Mouse (Mus musculus): Measurements from ENCODE around the gene Shld2.

Shld2 gene

DNA sequence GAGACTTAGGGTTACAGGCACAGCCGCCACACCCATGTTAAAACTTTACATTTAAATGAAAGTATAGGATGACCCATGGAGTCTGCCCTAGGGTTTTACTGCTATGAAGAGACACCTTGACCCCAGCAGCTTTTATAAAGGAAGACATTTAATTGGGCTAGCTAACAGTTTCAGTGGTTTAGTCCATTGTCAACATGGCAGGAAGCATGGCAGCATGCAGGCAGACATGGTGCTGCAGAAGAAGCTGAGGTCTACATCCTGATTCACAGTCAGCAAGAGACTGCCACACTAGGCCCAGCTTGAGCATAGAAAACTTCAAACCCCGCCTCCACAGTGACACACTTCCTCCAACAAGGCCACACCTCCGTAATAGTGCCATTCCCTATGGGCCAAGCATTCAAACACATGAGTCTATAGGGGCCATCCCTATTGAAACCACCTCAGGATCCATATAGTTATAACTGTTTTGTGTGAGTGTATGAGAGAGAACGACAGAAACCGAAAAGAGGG is 13.3 kb upstream of the Shld2 start:
- in situ Hi-C loops (cut with MboI, MseI), result no loop called here

GRCm38 (mm10) chr14:34318113-34318512 is 7.8 kb upstream of the Shld2 start:
- in situ Hi-C loops (cut with MboI, MseI), result loop anchor here (10.0 kb wide), 1 partner anchor 873 kb away; the partner anchor contains the start of gene Mapk8

GRCm38 (mm10) chr14:34317431-34317830 is 7.1 kb upstream of the Shld2 start:
- in situ Hi-C loops (cut with MboI, MseI), result loop anchor here (10.0 kb wide), 1 partner anchor 873 kb away; the partner anchor contains the start of gene Mapk8

- in situ Hi-C loops (cut with MboI, MseI), result loop anchor here (10.0 kb wide), 1 partner anchor 872 kb away; the partner anchor contains the start of gene Mapk8
Measured at GRCm38 (mm10) chr14:34316346-34316745, 6.1 kb upstream of the Shld2 start.

- in situ Hi-C loops (cut with MboI, MseI), result loop anchor here (10.0 kb wide), 1 partner anchor 870 kb away; the partner anchor contains the start of gene Mapk8
Measured at GRCm38 (mm10) chr14:34314796-34315195, 4.5 kb upstream of the Shld2 start.

DNA sequence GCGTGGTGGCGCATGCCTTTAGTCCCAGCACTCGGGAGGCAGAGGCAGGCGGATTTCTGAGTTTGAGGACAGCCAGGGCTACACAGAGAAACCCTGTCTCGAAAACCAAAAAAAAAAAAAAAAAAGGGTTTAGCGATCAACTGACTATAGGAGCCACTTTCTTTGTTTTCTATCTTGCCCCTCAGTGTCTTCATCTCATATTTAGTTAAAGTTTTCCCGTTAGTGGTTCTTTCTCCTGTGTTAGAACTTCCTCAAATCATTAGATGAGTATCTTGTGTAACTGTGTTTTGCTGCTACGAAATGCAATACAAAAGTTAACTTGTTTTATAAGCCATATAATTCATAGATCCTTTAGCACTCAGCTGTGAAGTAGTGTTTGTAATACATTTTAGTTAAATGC is 4.1 kb upstream of the Shld2 start:
- in situ Hi-C loops (cut with MboI, MseI), result loop anchor here (10.0 kb wide), 1 partner anchor 870 kb away; the partner anchor contains the start of gene Mapk8

- in situ Hi-C loops (cut with MboI, MseI), result loop anchor here (10.0 kb wide), 1 partner anchor 869 kb away; the partner anchor contains the start of gene Mapk8
Measured at GRCm38 (mm10) chr14:34313612-34314011, 3.3 kb upstream of the Shld2 start.

DNA sequence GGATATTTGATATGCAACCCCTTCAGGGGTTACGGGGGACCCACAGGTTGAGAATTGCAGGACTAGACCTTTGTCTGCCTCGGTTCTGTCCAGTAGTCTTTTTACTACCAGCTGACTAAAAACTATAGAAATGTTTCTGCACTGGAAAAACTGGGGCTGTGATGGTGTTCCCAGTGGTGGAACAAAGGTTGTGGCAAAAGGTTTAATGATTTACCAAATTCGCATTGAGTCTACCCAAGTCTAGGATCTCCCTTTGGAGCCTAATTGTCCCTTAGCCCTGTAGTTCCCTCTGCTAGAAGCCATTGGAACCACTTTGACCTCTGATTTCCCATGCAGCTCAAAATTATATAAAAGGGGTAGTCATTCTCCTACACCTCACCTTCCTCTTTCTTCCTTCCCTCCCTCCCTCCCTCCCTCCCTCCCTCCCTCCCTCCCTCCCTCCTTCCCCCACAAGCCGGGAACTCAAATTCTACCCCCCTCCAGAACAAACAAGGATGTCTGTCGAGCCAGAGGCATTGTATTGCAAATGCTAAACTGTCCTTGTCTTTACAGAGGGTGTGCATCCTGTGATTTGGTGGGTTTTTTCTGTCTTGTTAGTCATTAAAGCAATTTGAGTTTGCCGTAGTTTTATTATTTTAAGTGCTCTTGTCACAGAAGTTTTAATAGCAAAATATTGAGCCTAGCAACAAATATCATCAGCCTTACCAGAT is 2.2 kb upstream of the Shld2 start:
- in situ Hi-C loops (cut with MboI, MseI), result loop anchor here (10.0 kb wide), 1 partner anchor 868 kb away; the partner anchor contains the start of gene Mapk8

DNA sequence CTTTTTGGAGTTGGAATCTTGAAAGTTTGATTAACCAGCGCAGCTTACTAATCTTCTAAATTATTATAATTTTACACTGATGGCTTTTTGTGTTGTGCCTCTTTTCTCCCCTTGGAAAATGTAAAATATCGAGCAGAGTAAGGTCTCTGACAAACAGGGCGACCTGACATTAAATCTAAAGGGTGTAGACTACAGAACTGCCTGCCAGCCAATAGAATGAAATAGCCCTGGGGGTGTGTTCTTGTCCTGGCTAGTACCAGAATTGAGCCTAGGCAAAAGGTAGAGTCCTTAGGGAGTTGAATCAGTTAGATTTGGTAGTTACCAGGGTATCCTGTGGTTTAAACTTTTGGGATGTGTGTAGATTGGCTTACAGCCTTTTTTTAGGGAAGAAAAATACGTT is 1.4 kb upstream of the Shld2 start:
- in situ Hi-C loops (cut with MboI, MseI), result loop anchor here (10.0 kb wide), 1 partner anchor 867 kb away; the partner anchor contains the start of gene Mapk8

DNA sequence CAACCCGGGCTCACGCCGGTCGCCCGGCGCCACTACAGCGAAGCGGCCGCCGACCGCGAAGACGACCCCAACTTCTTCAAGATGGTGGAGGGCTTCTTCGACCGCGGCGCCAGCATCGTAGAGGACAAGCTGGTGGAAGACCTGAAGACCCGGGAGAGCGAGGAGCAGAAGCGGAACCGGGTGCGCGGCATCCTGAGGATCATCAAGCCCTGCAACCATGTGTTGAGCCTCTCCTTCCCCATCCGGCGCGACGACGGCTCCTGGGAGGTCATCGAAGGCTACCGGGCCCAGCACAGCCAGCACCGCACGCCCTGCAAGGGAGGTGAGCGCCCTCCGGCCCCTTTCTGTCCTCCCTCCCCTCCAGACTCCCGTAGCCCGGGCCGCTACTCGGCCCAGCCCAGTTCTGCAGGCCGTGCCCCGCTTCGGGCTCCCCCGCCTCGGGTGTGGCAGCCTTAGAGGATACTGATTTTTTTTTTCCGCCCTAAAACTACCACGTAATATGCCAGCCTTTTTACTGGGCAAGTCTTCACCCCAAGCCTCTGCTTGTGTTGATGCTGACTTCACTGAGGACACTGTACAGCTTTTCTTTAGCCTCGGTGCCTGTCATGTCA is 833 bp upstream of the Shld2 start:
- in situ Hi-C loops (cut with MboI, MseI), result loop anchor here (10.0 kb wide), 1 partner anchor 866 kb away; the partner anchor contains the start of gene Mapk8

GRCm38 (mm10) chr14:34309907-34310233 is 423 bp downstream of the Shld2 start:
- in situ Hi-C loops (cut with MboI, MseI), result loop anchor here (10.0 kb wide), 1 partner anchor 865 kb away; the partner anchor contains the start of gene Mapk8

DNA sequence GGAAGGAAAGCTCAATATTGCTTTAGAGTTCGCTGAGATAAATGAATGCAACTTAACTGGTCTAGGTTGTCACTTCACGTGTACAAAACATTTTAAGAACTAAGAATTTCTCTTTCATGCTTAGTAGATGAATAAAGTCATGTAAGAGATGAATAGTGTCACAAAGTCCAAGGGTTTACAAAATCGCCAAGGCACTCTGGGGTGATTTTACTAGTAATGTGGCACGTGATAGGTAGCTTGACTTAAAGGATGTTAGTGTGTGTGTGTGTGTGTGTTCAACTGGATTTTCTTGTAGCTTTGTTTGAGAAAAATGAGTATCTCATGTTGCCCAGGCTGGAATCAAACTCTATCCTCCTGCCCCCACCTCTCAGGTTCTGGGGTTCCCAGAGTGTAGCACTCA is 1.0 kb downstream of the Shld2 start:
- in situ Hi-C loops (cut with MboI, MseI), result no loop called here

GRCm38 (mm10) chr14:34303265-34303680 is 7.0 kb downstream of the Shld2 start:
- in situ Hi-C loops (cut with MboI, MseI), result no loop called here

DNA sequence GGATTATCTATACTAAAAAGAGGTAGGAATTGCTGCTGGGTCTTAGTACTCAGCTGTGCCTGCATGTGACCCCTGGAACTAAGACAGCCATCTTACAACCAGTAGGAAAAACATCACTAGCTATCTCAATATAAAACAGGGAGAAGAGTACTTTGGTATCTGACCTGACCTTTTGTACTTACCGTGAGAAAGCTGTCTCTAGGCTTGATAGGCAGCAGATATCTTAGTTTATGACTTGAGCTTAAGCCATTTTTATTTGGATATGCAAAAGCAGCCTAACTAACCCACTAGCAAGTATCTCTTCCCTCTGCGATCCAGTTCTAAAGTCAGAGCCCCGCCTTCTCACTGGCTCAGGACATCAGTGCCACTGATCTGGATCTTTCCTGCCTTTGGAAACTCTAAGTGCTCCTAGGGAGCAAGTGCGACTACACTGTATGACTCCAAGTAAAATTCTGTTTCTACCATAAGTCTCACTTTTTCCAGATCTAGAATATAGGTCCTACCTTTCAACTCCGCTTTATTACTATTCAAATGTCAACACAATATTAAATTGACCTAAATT is 7.5 kb downstream of the Shld2 start:
- in situ Hi-C loops (cut with MboI, MseI), result no loop called here

DNA sequence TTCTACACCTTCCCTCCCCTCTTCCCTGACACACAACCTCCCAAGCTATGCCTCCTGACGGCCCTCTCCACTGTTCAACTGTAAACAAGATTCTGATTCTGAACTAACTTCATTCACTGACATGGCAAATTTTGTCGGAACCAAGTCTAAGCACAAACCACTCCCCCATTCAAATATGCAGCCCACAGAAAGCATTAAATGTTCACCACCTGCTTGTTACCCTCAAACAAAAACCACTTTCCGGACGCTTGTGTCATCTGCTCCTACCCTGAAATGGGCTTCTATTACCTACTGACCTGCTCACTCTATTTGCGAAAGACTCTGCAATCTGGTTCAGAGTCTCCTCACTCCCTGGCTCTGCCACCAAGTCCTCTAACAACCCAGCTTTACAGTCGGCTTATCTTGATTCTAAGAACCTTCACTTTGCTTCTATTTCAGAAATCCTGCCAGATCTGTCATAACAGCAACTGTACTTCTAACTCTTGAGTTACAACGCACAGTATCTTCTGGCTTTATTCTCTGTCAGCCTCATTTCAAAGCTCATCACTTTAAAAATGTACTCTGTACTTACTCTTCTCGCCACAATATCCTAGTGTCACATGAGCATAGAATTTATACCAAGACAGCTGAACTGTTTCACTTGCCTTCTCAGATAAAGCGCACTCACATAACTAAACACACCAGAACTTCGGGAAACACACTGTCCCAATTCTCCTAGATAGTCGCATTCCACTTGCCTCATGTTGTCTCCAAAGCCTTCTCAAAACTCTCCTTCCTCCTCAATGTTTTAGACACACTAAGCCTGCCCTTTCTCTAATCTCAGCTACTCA is 11.2 kb downstream of the Shld2 start:
- in situ Hi-C loops (cut with MboI, MseI), result no loop called here

DNA sequence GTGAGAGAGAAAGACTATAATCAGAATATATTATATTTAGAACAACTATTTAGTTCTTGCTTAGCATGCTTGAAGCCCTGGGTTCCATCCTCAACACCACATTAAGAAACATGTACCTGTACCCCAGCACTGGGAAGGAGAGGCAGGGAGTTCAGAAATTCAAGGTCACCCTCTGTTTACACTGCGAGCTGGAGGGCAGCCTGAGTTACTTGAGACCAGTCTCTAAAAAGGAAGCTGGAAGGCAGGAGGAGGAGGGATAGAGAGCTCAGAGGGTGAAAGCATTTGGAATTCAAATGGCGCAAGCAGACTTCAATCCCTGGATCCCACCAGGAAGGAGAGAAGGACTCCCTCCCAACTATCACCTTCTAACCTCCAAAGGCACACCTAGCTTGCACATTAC is 12.7 kb downstream of the Shld2 start:
- in situ Hi-C loops (cut with MboI, MseI), result no loop called here

GRCm38 (mm10) chr14:34297038-34297437 is 13.3 kb downstream of the Shld2 start:
- in situ Hi-C loops (cut with MboI, MseI), result no loop called here

DNA sequence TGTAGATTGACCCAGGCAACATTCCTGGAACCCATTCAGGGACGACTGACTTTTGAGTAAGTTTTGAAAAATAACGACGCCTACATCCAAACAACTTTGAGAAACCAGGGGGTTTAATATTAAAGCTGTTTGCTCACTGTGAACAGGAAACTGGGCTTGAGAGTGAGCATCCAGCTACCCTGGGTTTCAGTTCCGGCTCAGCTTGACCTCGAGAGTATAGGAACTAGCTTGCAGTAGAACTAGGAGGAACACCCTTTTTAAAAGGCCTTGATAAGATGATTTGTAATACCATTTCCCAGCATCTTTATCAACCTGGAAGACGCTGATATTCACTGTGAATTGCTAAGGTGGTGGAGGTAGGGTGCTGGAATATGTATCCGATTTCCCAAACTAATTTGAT is 13.9 kb downstream of the Shld2 start:
- in situ Hi-C loops (cut with MboI, MseI), result no loop called here

DNA sequence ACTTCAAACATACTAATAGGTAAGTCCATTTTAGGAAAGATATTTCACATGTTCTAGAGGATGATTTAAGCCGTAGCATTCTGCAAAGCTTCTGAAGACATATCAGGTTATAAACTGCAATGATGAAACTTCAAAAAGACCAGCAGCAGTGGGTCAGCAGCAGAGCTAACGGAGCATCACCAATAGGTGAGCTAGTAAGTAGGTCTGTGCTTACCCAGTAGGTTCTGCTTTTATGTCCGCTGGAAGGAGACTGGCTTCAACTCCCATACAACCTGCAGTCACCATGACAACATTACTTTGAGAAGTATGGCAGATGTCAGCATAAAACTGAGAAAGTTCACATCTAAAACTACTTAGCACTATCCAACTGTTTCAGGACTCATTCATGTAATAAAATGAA is 16.7 kb downstream of the Shld2 start:
- in situ Hi-C loops (cut with MboI, MseI), result no loop called here

GRCm38 (mm10) chr14:34290229-34290628 is 20.1 kb downstream of the Shld2 start:
- in situ Hi-C loops (cut with MboI, MseI), result no loop called here

DNA sequence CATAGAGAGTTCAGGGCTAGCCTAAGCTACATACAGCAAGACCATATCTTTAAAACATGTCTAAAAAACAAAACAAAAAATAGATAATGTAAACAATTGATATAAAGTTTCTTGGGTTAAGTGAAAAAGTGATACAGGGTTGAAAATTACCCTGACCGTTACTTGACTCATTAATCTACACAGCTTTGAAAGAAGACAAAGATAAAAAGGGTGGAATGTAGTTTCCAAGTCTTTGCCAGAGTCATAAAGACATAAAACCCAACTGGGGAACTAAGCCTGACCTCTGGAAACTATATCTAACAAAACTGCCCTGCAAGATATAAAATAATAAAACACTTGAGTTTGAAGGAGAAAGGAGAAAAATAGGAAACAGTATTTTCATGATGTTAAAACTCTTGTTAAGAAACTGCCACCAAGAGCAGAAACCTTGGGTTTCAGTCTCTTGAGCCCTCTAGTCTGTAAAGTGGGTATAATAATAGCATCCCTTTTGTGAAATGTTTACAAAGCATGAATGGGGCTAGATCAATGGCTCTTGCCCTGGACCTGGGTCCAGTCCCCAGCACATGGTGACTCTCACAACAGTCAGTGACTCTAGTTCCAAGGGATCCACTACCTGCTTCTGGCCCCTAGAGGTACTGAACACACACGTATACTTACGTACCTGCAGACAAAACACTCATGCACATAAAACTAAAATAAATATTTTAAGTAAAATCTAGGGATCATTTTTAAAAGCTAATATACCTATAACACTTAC is 20.9 kb downstream of the Shld2 start:
- in situ Hi-C loops (cut with MboI, MseI), result no loop called here

Data from T-helper 2 cell (primary cell).